Mouse (Mus musculus): Measurements from ENCODE around the gene A230050P20Rik.
"Not testable (repeated sequence)": the region's sequence is repeated elsewhere in the genome, so short reads cannot be mapped to it uniquely, and the experiment has no call there.

The A230050P20Rik gene

DNA sequence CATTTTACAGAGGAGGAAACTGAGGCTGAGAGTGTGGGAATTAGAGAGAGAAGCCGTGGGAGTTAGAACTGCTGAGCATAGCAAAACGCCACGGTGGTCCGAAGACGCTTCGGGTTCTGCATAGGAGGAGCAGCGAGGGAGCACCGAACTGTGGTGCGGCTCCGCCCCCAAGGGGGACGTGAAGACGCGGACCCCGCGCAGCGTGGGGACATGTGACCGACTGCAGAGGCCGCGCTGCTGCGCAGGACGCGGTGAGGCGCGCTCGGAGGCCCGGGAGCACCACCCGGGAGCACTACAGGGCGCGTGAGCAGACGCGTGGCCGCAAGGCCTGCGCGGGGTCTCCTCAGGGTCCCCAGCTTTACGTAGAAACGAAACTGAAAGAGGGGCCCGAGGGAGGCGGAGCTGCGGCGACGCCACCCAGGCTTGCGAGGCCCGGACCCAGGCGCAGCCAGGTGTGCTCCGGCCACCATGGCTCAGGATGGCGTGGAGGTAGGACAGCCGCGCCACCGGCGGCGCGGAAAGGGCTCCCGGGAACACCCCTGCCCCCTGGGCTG lies at the start of gene A230050P20Rik:
A230050P20Rik (plus strand) TSS at position 195 of the 554 bp plus-strand sequence.
- peak; percentile 43 for DNase-seq

DNA sequence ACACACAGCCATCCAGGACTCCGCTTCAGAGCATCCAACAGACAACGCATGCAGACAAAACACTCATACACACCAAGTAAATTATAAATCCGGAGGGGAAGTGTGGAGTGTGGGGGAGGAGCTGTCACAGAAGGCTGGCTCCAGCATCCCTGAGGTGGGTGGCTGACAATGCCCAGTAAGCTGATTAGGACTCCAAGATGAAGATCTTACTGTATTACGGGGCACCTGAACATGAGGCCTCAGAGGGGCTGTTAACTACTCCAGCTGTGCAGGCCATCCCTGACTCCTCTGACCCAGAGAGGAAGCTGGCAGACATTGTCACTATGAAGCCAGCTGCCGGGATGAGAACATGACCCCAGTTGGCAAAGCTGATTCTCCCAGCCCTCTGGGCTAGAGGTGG lies 48.4 kb upstream of the A230050P20Rik start:
- peak; percentile 53 for DNase-seq

DNA sequence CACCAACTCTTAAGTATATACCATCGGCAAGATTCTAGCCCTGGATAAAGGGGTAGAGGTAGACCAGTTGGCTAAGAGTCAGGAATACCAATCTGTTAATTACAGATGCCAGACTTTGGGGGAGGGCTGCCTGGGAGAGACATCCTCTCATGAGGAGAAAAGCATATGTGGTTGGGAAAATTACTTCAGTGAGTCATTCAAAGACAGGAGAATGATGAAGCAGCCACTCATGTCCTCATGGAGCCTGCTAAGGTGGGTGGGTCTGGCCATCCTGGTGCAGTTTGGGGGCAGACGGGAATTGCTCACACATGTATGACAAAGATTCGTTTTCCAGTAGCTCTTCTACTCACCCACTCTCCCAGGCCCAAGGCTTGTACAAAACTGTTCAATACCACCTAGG lies 45.6 kb upstream of the A230050P20Rik start:
- DNase-seq, result no peak

DNA sequence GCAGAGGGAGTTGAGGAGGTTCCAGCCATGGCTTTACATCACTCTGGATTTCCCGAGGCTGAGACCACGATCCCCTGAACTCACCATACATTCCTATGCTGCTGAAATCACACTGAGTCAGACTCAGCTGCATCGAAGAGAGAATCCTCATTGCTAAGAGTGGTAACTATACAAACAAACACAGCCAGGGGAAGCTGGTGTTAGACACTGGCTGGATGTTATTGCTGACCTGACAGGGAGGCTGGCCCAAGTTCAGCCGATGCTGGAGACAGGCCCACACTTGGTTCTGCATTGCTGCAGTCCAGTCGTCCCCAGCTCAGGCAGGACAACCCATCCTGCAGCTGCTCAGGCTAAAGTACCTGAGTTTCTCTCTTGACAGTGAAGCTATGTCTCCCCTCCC lies 42.7 kb upstream of the A230050P20Rik start:
- DNase-seq, result no peak

DNA sequence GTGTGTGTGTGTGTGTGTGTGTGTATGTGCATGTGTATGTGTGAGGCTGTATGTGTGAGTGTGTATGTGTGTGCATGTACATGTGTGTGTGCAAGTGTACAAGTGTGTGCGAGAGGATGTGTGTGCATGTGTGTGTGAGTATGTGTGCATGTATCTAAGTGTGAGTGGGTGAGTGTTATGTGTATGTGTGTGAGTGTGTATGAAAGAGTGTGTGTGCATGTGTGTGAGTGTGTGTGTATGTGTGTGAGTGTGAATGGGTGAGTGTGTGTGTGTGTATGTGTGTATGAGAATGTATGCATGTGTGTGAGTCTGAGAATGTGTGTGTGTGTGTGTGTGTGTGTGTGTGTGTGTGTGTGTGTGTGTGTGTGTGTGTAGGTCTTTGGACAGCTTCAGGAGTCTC lies 40.3 kb upstream of the A230050P20Rik start:
- DNase-seq, result no peak

DNA sequence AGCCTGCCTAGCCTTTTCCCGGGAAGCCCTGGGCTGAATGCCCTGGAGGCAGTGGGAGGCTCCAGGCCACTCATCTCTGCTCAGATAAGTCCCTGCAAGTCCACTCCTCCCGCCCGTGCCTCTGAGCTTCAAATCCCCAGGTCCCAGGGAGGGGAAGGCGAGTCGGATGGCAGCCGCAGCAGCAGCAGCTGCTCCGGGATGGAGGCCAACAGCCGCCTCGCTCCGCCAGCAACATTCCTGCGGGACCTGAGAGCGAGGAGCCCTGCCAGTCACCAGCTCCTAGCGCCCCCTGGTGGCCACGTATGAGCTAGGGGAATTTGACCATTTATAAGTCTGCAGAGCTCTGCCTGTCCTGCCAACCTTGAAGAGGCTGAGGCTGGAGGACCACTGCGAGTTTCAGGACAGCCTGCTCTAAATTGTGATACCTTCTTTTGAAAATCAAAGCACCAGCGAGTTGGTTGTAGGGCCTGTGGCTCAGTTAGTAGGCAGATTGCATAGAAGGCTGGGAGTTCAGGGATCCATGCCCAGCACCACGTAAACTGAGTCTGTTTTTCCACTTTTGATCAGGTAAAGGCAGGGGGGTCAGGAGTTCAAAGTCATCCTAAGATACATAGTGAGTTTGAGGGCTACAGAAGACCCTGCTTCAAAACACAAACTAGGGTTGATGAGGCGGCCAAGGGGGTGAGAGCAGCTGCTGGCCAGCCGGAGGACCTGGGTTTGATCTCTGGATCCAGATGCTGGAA lies 37.4 kb upstream of the A230050P20Rik start:
- peak; percentile 95 for DNase-seq

DNA sequence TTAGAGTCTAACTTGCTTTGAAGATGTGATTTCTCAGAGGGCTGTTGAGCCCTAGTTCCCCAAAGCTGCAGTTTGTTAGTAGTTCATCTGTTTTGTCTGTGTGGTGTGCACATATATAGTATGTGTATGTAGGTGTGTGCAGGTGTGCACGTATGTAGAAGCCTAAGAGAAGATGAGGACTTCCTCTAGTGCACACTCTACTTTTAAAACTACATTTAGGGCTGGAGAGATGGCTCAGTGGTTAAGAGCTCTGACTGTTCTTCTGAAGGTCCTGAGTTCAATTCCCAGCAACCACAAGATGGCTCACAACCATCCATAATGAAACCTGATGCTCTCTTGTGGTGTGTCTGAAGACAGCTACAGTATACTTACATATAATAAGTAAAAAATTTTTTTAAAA lies 33.6 kb upstream of the A230050P20Rik start:
- DNase-seq, result no peak

DNA sequence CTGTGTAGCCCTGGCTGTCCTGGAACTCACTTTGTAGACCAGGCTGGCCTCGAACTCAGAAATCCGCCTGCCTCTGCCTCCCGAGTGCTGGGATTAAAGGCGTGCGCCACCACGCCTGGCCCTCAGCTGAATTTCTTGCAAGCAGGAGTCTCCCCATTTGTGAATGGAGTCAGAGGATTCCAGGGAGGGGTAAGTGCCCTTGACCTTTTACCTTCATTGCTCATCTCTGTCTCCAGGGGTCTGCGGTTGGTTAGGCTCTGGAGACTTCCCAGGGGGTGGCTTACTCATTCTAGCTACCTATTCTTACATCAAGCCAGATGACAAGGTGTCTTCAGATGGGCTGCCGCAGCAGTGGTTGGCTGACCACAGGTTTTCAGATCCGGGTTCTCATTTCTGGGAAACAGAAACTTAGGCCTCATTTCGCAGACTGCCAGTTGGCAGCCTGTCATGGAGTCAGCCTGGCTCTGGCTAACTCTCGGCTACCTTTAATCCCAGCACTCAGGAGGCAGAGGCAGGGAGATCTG lies 32.9 kb upstream of the A230050P20Rik start:
- not testable (repeated sequence) for DNase-seq

DNA sequence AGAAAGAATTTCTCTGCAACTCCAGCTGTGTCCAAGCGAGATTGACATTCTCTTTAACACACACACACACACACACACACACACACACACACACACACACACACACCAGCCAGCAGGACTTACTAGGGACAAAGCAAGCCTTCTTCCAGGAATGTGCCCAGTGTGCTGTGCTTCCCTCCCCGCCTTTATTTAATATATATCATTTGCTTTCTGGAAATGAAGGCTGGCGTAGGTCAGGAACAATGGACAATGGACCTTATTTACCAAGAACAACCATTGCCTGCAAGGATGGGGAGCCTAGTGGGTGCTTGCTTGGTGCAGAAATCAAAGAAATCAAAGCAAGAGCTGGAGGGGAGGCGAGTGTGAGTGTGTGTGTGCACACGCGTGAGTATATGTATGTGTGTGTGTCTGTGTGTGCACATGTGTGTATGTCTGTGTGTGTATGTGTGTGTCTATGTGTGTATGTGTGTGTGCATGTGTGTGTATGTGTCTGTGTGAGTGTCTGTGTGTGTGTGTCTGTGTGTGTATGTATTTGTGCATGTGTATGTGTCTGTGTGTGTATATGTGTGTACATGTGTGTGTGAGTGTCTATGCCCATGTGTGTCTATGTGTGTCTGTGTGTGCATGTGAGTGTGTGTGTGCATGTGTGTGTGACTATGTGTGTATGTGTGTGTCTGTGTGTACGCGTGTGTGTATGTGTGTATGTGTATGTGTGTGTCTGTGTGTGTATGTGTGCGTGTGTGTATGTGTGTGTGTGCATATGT lies 31.1 kb upstream of the A230050P20Rik start:
- DNase-seq, result peak; percentile 55

DNA sequence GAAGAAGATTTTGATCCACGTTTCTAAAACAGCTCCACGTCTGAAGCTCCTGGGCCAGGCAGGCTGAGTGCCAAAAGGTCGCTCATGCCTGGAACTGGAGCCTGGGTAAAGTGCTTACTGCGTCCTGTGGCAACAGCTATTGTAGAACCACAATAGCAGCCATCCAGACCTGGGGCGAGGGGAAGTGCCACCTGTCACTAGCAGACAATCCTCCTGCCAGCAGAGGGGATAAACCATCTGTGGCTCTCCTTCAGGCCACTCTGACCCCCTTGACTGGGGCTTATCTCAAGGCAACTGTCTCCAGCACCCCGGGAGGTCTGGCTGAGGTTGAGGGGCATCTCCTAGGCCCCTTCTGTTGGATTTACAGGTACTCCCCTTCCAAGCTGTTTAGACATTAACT lies 29.5 kb upstream of the A230050P20Rik start:
- peak; percentile 49 for DNase-seq

DNA sequence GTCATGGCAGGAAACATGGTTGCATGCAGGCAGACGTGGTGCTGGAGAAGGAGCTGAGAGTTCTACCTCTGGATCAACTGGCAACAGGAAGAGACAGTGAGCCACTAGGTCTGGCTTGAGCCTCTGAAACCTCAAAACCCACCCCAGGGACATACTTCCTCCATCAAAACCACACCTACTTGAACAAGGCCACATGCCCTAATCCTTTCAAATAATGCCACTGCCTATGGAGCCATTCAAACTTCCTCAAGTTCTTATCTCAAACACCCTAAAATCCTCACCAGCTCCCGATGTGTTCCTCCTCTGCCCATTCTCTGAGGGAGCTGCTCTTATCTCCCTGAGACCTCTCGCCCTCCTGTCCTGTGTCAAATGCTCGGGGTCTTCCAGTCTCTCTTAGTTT lies 26.2 kb upstream of the A230050P20Rik start:
- no peak for DNase-seq

DNA sequence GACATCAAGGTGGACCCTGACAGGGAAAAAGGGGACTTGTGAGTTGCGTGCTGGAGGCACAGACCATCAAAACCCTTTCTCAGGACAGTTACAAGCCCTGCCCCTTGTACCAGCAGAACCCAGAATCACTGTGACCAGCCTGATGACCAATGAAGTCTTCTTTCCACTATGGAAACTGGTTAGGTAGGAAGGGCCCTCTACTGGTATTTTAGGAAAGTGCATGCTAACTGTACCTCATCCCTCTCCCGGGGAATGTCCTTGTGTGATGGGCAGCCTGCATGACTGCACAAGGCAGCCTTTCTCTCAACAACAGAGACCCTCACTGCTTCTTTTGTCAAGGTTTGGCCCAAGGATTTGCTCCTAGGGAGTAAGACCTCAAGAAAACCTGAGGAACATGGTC lies 25.8 kb upstream of the A230050P20Rik start:
- peak; percentile 70 for DNase-seq

DNA sequence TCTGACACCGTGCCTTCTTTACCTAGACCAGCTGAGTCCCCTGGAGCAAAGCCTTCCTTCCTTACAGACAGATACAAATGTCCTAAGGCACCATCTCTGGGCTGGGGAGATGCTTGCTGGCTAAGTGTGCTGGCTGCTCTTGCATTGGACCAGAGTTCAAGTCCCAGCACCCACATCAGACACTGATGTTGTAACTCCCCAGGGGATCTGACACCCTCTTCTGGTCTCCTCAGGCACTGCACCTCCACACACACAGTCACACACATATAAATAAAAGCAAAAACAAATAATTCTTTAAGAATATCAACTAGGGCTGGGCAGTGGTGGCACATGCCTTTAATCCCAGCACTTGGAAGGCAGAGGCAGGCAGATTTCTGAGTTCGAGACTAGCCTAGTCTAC lies 18.3 kb upstream of the A230050P20Rik start:
- DNase-seq, result no peak

DNA sequence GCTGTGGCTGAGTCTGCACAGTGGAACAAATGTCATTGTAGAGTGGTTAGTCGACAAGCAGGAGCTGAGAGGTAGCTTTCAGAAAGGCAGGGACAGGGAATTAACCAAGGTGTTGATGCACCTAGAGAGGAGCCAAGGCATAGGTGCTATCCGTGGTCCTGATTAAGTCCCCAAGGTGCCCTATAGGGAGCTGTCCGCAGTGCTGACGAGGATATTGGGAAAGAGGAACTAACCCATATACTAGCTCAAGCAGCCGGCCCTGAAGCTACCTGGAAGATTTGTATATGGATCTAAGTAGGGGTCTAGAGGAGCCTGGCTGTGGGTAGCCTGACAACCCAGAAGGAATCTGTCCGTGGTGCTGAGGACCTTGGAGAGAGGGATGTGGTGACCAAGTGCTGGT lies 11.3 kb upstream of the A230050P20Rik start:
- DNase-seq, result peak; percentile 55

DNA sequence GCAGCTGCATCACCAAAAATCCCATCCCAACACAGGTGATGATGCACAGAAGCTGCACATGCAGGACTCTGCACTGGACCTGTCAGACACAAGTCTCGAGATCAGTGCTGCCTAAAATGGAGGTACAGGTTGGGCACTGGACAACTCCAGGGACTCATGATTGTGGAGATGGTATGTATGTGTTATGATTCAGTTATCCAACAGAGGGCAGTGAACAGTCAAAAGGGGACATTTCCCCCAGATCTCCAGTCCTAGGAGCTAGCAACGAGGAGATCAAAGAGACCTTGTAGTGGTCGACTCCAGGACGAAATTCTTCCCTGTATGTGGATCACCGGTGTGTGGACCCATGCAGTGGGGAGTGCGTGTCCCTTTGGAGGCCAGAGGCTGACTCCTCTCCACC lies 8.5 kb upstream of the A230050P20Rik start:
- DNase-seq, result no peak

DNA sequence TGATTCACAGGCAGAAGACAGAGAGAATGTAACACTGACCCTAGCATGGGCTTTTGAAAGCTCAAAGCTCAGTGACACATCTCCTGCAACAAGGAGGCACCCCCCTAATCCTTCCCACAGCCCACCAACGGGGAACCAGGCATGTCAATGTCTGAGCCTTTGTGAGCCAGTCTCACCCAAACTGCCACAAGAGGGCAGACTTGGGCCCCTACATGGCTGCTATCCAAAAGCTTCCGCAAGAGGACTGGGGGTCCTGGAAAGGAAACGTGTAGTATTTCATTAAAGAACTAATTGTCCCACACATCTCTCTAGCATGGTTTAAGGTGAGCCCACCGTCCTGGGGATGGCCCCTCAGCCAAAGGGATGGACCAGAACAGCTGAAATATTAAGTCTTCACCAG lies 6.6 kb upstream of the A230050P20Rik start:
- peak; percentile 76 for DNase-seq

DNA sequence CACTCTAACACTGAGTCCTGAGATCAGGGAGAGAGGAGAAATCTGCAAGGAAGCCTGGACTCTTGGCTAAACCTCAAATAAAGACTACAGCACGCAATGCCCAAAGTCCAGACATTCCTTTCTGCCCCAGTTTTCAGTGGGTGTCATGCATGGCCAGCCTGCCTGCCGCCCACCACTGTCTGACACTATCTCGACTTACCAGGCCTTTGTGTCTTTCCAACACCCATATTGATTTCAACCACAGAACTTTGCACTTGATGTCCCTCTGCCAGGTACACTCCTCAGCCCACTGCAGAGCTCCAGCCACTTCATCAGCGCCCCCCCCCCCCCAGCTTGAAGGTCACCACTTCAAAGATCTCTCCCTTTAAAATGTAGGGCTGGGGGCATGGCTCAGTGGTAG lies 6.2 kb upstream of the A230050P20Rik start:
- no peak for DNase-seq

DNA sequence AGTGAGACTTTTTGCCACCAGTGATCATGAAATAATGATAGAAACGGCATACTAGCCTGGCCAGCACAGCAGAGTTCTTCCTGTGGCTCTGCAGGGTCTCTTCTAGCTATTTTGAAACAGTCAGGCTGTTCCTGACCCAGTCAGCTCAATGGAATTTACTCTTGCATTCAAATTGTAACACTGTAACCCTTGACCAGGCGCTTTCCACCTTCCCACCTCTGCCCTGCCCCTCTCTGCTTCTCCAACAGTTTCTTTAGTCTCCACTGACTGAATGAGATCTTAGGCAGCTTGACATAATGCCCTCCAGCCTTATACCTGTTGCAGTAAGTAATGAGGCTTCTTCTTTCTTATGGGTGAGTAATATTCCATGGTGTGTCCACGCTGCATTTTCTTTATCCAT lies 1.6 kb upstream of the A230050P20Rik start:
- DNase-seq, result no peak

DNA sequence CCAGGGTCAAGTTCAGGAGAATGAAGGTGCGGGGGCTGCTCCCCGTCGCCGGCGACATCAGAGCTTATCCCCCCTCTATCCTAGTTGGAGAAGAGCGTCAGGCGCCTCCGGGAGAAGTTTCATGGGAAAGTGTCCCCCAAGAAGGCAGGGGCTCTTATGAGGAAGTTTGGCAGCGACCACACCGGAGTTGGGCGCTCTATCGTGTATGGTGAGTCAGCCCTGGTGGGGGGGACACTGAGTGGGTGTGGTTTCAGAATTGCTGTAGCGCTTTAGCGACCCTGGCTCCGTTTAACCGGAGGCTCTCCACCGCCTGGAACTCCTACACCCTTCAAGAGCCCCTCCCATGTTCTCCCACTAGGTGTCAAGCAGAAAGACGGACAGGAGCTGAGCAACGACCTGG lies 804 bp downstream of the A230050P20Rik start:
- no peak for DNase-seq

DNA sequence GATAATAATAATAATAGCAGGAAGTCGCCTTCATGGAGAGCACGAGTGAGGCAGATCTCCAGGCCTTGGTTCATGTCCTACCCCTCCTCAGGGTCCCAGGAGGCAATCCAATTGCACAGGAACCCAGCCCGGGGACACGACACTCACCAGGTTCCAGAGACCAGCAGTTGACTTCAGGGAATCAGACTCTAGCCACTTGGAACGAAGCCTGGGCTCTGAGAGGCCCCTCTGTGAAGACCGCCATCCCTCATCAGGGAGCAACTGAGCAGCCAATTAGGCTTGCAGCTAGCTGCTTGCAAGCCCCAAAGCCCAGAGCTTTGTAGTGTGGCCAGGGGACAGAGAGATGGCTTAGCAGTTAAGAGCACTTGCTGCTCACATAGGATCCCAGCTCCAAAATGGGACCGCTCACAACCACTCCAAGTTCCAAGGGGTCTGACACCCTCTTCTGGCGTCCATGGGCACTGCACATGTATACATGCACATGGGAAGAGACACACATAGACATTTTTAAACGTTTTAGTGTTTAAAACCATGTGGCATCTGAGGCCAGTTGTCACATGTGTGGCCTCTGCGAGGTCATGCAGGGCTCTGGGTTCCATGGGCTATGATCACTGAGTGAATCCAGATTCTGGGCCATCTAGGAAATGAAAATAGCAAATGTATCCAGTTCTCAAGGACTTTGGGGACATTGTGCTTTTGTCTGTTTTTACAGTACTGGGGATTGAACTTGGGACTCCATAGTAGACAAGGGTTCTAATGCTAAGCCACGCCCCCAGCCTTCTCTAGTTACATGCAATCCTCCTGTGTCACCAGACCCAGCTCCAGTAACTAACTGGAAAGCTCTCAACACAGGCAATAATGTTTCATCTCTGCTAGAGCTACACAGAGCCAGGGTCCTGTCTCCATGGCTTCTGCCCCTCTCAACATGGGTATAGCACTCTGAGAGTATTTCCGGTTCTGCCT lies 2.0 kb downstream of the A230050P20Rik start:
- DNase-seq, result no peak

DNA sequence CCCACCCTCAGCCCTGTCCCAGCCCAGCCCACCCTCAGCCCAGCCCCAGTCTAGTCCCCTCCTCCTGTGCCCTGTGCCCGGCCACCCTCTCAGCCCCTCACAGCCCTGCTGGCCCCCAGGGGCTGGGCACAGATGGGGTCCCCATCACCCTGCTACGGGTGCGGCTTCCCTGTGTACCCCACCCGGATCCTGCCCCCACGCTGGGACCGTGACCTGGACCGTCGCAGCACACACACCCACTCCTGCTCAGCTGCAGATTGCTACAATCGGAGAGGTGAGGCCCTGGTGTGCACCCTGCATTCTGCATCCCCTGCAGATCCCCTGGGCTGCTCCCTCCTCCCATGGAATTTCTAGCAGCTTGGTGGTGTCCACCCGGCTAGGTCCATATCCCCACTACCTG lies 4.5 kb downstream of the A230050P20Rik start:
- no peak for DNase-seq

DNA sequence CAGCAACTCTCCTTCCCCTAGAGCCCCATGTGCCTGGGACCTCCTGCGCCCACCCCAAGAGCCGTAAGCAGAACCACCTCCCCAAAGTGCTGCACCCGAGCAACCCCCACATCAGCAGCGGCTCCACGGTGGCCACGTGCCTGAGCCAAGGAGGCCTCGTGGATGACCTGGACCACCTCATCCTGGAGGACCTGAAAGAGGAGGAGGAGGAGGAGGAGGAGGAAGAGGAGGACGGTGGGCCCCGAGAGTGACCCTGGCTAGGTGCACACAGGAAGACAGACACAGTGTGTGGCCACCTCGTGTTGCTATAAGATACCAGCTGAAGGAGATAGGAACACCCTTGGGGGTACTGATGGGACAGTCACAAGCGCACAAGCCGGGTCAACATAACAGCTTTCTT lies 5.1 kb downstream of the A230050P20Rik start:
- no peak for DNase-seq

Data from retina, postnatal 1 day (tissue).